Mouse (Mus musculus): ENCODE measurements around the gene Gm3415.
"Not testable (repeated sequence)": the region's sequence is repeated elsewhere in the genome, so short reads cannot be mapped to it uniquely, and the experiment has no call there.

Gm3415 gene

DNA sequence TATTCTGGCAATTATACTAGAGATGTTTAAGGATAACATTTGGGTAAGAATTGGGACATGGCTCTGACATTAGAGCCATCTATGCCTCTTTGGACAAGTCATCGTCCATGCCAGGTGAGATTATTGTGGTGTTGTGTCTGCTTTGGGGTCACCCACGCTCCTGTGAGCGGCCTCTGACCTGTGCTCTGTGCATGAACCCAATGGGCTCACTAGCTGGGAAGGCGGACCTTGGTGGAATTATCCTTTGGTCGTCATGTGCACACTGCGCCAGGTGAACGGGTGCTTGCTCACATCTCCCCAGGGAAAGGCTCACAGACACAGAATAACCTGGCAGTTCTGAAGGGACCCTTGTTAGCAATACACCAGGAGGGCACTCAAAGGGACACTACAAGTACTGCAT, 43.3 kb downstream of the Gm3415 start:
- not testable (repeated sequence) for DNase-seq (ENCODE audit: low read depth, low spot score)

DNA sequence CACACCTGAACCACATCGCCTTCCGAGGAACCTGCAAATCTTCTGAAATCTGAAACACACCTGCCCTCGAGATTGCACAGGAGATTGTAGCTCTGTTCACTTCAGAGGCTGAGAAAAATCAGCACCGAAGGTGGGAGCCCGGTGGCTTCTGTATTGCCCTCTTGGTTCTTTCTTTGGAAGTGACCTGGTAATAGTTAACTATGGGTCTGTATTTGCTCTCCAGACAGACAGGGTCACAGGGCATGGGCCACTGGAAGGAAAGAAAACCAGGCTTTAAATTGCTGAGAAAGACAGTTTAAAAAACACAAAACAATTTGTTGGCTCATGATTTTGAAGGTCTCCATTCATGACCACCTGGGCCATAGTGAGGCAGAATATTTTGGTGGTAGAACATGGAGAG, 44.0 kb downstream of the Gm3415 start:
- DNase-seq (ENCODE audit: low read depth, low spot score), result no peak

DNA sequence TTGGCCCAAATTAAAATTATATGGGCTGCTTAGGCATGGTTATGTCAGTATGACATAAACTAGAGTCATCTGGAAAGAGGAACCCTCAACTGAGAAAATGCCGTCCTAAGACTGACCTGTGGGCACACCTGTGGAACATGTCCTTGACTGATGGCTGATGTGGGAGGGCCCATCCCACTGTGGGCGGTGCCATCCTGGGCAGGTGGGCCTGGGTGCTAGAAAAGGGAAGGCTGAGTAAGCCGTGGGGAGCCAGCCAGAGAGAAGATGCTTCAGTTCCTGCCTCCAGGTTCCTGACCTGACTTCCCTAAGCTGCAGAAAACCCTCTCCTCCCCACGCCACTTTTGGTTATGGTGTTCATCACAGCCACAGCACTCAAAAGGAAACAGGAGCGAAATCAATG, 50.3 kb downstream of the Gm3415 start:
- DNase-seq (ENCODE audit: low read depth, low spot score), result no peak

DNA sequence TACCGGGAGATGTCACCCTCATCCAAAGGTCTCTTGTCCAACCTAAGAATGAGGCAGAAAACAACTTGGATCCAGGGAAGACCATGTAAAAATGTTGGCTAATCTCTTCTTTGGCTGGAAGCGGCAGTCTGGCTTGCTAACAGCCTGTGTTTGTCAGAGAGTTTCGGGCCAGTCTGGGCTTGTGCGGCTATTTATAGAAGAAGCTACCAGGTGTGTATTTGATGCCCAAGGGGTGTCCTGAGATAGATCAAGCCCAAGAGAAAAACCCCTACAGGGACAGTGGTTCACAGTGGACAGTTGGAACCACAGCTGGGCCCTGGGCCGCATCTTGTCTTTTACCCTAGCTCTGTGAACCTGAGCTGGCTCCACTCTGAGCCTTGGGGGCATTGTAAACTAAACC, 51.0 kb downstream of the Gm3415 start:
- no peak for DNase-seq (ENCODE audit: low read depth, low spot score)

DNA sequence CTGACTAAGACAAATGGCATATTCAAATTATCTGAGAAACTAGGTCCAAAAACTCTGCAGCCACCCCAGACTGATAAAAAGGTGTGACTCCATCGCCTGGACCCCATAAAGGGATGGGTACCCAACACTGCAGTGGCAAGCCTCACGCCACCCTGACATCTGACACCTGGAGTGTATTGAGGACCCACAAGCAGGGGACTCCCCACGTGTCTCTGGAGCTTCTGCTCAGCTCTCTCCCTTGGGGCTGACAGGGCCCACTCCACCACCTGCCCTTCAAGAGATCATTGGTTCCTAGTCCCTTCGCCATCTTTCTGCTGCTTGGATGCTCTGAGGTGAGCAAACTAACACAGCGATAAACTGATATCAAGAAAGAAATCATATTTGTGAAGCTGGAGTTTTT, 51.9 kb downstream of the Gm3415 start:
- no peak for DNase-seq (ENCODE audit: low read depth, low spot score)

Data from CD4-positive, CD25-positive, alpha-beta regulatory T cell, adult 2 months (primary cell).